Mouse (Mus musculus): Measurements from ENCODE around the gene Cd27. TPM values are rescaled to one million over a fixed set of nuclear protein-coding genes. Genes with fewer than 3 reads are reported as not detected.

The Cd27 gene
- polyA plus RNA-seq, 1 experiment from 2014 or later: 1.4 TPM

GRCm38 (mm10) chr6:125195541-125196075 lies 41.2 kb downstream of the Cd27 start:
- no peak overlapping the region for H3K4me2 ChIP-seq (replicated peaks)
- H3K4me3 ChIP-seq (replicated peaks): no peak overlapping the region
- H3K9ac ChIP-seq: no peak overlapping the region
- H3K27ac ChIP-seq: no peak overlapping the region
- no peak for ATAC-seq
- no peaks in the 10 kb centered on the region for H3K36me3 ChIP-seq
- no peaks in the 10 kb centered on the region; the same call in 1 of the 2 replicates for H3K4me1 ChIP-seq (replicated peaks)
- H3K9me3 ChIP-seq: no peaks in the 10 kb centered on the region
- WGBS: 26% methylated on average over 1 of the region's 1 CpGs
- H3K27me3 ChIP-seq (replicated peaks): no peaks in the 10 kb centered on the region

- Histone ChIP-seq H3K27me3 (replicated peaks) (no peaks in the 10 kb centered on the region), H3K4me2 (replicated peaks) (no peak overlapping the region), H3K9ac (no peak overlapping the region), H3K4me1 (replicated peaks) (no peaks in the 10 kb centered on the region; the same call in 1 of the 2 replicates), H3K27ac (no peak overlapping the region), H3K36me3 (peaks cover 10% of the 10 kb centered on the region; the same call in 1 of the 2 replicates), H3K4me3 (replicated peaks) (no peak overlapping the region), H3K9me3 (no peaks in the 10 kb centered on the region)
- no peak for ATAC-seq
- WGBS: 59% methylated on average over 7 of the region's 7 CpGs
Measured at GRCm38 (mm10) chr6:125193390-125193789, 43.4 kb downstream of the Cd27 start.

- H3K9ac ChIP-seq: peak overlapping the region; percentile 72
- peaks cover 14% of the 10 kb centered on the region; the same call in 1 of the 2 replicates for H3K36me3 ChIP-seq
- no peaks in the 10 kb centered on the region for H3K9me3 ChIP-seq
- peak overlapping the region; percentile 71 for H3K4me2 ChIP-seq (replicated peaks)
- H3K27ac ChIP-seq: peak overlapping the region; percentile 100; the same call in 1 of the 2 replicates
- no peak for ATAC-seq
- 36% methylated on average over 5 of the region's 5 CpGs for WGBS
- no peaks in the 10 kb centered on the region; the same call in 1 of the 2 replicates for H3K4me1 ChIP-seq (replicated peaks)
- H3K27me3 ChIP-seq (replicated peaks): no peaks in the 10 kb centered on the region
- H3K4me3 ChIP-seq (replicated peaks): peak overlapping the region; percentile 70
Measured at GRCm38 (mm10) chr6:125192841-125193240, 44.0 kb downstream of the Cd27 start.

- H3K27me3 ChIP-seq (replicated peaks): no peaks in the 10 kb centered on the region
- H3K4me2 ChIP-seq (replicated peaks): peak overlapping the region; percentile 71
- WGBS: under 1% methylated on average over 34 of the region's 34 CpGs
- H3K9me3 ChIP-seq: no peaks in the 10 kb centered on the region
- peak overlapping the region; percentile 70 for H3K4me3 ChIP-seq (replicated peaks)
- peak overlapping the region; percentile 100 for H3K27ac ChIP-seq
- peaks cover 18% of the 10 kb centered on the region; the same call in 1 of the 2 replicates for H3K36me3 ChIP-seq
- peak overlapping the region; percentile 72 for H3K9ac ChIP-seq
- H3K4me1 ChIP-seq (replicated peaks): no peaks in the 10 kb centered on the region; the same call in 1 of the 2 replicates
- ATAC-seq: peak; percentile 96
Measured at GRCm38 (mm10) chr6:125192016-125192714, 44.6 kb downstream of the Cd27 start.

GRCm38 (mm10) chr6:125191332-125192015 lies 45.3 kb downstream of the Cd27 start, which contains the start of the genes Ncapd2 and Mrpl51:
TSS of gene Ncapd2 (minus strand) at chr6:125191701.
TSS of gene Mrpl51 (plus strand) at chr6:125191801.
- no peaks in the 10 kb centered on the region; the same call in 1 of the 2 replicates for H3K4me1 ChIP-seq (replicated peaks)
- H3K4me3 ChIP-seq (replicated peaks): peak within 1 kb of the TSS; percentile 70
- ATAC-seq: peak; percentile 98
- H3K4me2 ChIP-seq (replicated peaks): peak within 1 kb of the TSS; percentile 71
- H3K9ac ChIP-seq: peak within 1 kb of the TSS; percentile 72
- H3K9me3 ChIP-seq: no peaks in the 10 kb centered on the region
- no peaks in the 10 kb centered on the region for H3K27me3 ChIP-seq (replicated peaks)
- peak within 1 kb of the TSS; percentile 100 for H3K27ac ChIP-seq
- under 1% methylated on average over 54 of the region's 54 CpGs for WGBS
- H3K36me3 ChIP-seq: peaks cover 25% of the 10 kb centered on the region

GRCm38 (mm10) chr6:125190816-125191215 lies 46.0 kb downstream of the Cd27 start:
- Histone ChIP-seq H3K4me1 (replicated peaks) (no peaks in the 10 kb centered on the region; the same call in 1 of the 2 replicates), H3K9ac (peak overlapping the region; percentile 67), H3K4me3 (replicated peaks) (peak overlapping the region; percentile 70), H3K27me3 (replicated peaks) (no peaks in the 10 kb centered on the region), H3K4me2 (replicated peaks) (peak overlapping the region; percentile 52), H3K27ac (peak overlapping the region; percentile 100), H3K9me3 (no peaks in the 10 kb centered on the region), H3K36me3 (peaks cover 31% of the 10 kb centered on the region)
- no peak for ATAC-seq

- WGBS: 94% methylated on average over 10 of the region's 10 CpGs
- peaks cover 62% of the 10 kb centered on the region for H3K36me3 ChIP-seq
- H3K4me3 ChIP-seq (replicated peaks): no peak overlapping the region
- no peaks in the 10 kb centered on the region for H3K27me3 ChIP-seq (replicated peaks)
- no peaks in the 10 kb centered on the region for H3K9me3 ChIP-seq
- H3K4me1 ChIP-seq (replicated peaks): no peaks in the 10 kb centered on the region
- no peak overlapping the region for H3K9ac ChIP-seq
- H3K27ac ChIP-seq: no peak overlapping the region
- no peak for ATAC-seq
- no peak overlapping the region for H3K4me2 ChIP-seq (replicated peaks)
Measured at GRCm38 (mm10) chr6:125186203-125186602, 50.6 kb downstream of the Cd27 start.

Other genes with a start within 250 kb of the Cd27 start
- gene Pianp, start 240.3 kb downstream of the Cd27 start, polyA plus RNA-seq (2015; fragmentation: Nextera tagmentation; extraction: Ambion mirVana): 1.8 and 2.1 TPM in 2 replicates
- 13.4 and 14.3 TPM in 2 replicates for gene Zfp384, start 227.9 kb downstream of the Cd27 start, polyA plus RNA-seq (2015; fragmentation: Nextera tagmentation; extraction: Ambion mirVana)
- gene Ing4, start 197.2 kb downstream of the Cd27 start, polyA plus RNA-seq (2015; fragmentation: Nextera tagmentation; extraction: Ambion mirVana): 96.2 and 103 TPM in 2 replicates
- 8.5 and 9.3 TPM in 2 replicates for gene Acrbp, start 187.3 kb downstream of the Cd27 start, polyA plus RNA-seq (2015; fragmentation: Nextera tagmentation; extraction: Ambion mirVana)
- gene Lpar5, start 169.1 kb downstream of the Cd27 start, polyA plus RNA-seq (2015; fragmentation: Nextera tagmentation; extraction: Ambion mirVana): 5.8 and 6.1 TPM in 2 replicates
- gene Chd4, start 141.0 kb downstream of the Cd27 start, polyA plus RNA-seq (2015; fragmentation: Nextera tagmentation; extraction: Ambion mirVana): 62.3 and 62.6 TPM in 2 replicates
- 68.1 and 70.3 TPM in 2 replicates for gene Nop2, start 105.1 kb downstream of the Cd27 start, polyA plus RNA-seq (2015; fragmentation: Nextera tagmentation; extraction: Ambion mirVana)
- 6.9 and 7.2 TPM in 2 replicates for gene Iffo1, start 91.8 kb downstream of the Cd27 start, polyA plus RNA-seq (2015; fragmentation: Nextera tagmentation; extraction: Ambion mirVana)
- 2,230 and 2,316 TPM in 2 replicates for gene Gapdh, start 70.5 kb downstream of the Cd27 start, polyA plus RNA-seq (2015; fragmentation: Nextera tagmentation; extraction: Ambion mirVana)
- gene Ncapd2, start 45.3 kb downstream of the Cd27 start, polyA plus RNA-seq (2015; fragmentation: Nextera tagmentation; extraction: Ambion mirVana): 83.3 and 96.9 TPM in 2 replicates
- 267 and 273 TPM in 2 replicates for gene Mrpl51, start 45.2 kb downstream of the Cd27 start, polyA plus RNA-seq (2015; fragmentation: Nextera tagmentation; extraction: Ambion mirVana)
- gene Vamp1, start 21.5 kb downstream of the Cd27 start, polyA plus RNA-seq (2015; fragmentation: Nextera tagmentation; extraction: Ambion mirVana): 4.6 and 5.3 TPM in 2 replicates
- gene Tapbpl, start 5.2 kb downstream of the Cd27 start, polyA plus RNA-seq (2015; fragmentation: Nextera tagmentation; extraction: Ambion mirVana): 8.7 and 10.7 TPM in 2 replicates
- gene Tuba3a, start 49.0 kb upstream of the Cd27 start, polyA plus RNA-seq (2015; fragmentation: Nextera tagmentation; extraction: Ambion mirVana): 0.14 TPM in 1 of 2 replicates, not detected in the other
- gene Ltbr, start 76.9 kb upstream of the Cd27 start, polyA plus RNA-seq (2015; fragmentation: Nextera tagmentation; extraction: Ambion mirVana): 78.6 and 83.8 TPM in 2 replicates
- gene Scnn1a, start 83.6 kb upstream of the Cd27 start, polyA plus RNA-seq (2015; fragmentation: Nextera tagmentation; extraction: Ambion mirVana): 2.6 and 3.3 TPM in 2 replicates
- 69.1 and 71.4 TPM in 2 replicates for gene Tnfrsf1a, start 112.4 kb upstream of the Cd27 start, polyA plus RNA-seq (2015; fragmentation: Nextera tagmentation; extraction: Ambion mirVana)
- gene Plekhg6, start 143.8 kb upstream of the Cd27 start, polyA plus RNA-seq (2015; fragmentation: Nextera tagmentation; extraction: Ambion mirVana): 7.3 and 8.9 TPM in 2 replicates